In genomic region chr12:70227121-70227932, GRCm38 (mm10) we compare ENCODE assay signal across 8 mouse cellular contexts. TPM values are rescaled to one million over a fixed set of nuclear protein-coding genes. Genes with fewer than 3 reads are reported as not detected.
DNase-seq lines count a peak whose midpoint lies in the region; ATAC-seq lines count a peak whose summit lies in the region.
"Had no signal": no experiment of that assay in that cellular context is flagged by ENCODE, and none has a peak within 500 bp of the region (broad histone marks: within the 10 kb centered on the region; RNA-seq: fewer than 3 reads in every experiment).

No protein-coding gene starts in this region.

- H3K27me3 ChIP-seq in lung, embryonic 15.5 days: no peaks in the 10 kb centered on the region

- peak overlapping the region; percentile 63 for H3K4me3 ChIP-seq in lung, embryonic 15.5 days
- H3K4me3 ChIP-seq: myocyte had no signal

- peaks cover 50% of the 10 kb centered on the region for H3K4me1 ChIP-seq in lung, embryonic 15.5 days

- DNase-seq in adrenal gland, adult 2 months: peak; percentile 90
- peak; percentile 64 for DNase-seq in embryo, embryonic 11.5 days (ENCODE audit: low read depth, low spot score)
- peak; percentile 83 to 91 for DNase-seq in heart, adult 18-20 months
- peak; percentile 83 for DNase-seq in kidney, adult 18-20 months
- peak; percentile 67 to 80 for DNase-seq in thymus, postnatal 36 days

- peak; percentile 95 for ATAC-seq in lung, embryonic 15.5 days (ENCODE audit: borderline replicate concordance, extremely low read depth, low FRiP score, low TSS enrichment)
- ATAC-seq in neutrophil, adult 5-6 weeks (ENCODE audit: extremely low read depth, insufficient number of reproducible peaks, low FRiP score, poor library complexity, severe bottlenecking): peak; percentile 86

- H3K9me3 ChIP-seq in lung, embryonic 15.5 days: no peaks in the 10 kb centered on the region

- peak overlapping the region; percentile 95 for H3K4me2 ChIP-seq in lung, embryonic 15.5 days

- H3K36me3 ChIP-seq in lung, embryonic 15.5 days: no peaks in the 10 kb centered on the region; the same call in 1 of the 2 replicates

- peak overlapping the region; percentile 74 for H3K9ac ChIP-seq in lung, embryonic 15.5 days

- WGBS in lung, embryonic 15.5 days: under 1% methylated on average over 47 of the region's 52 CpGs

- H3K27ac ChIP-seq in lung, embryonic 15.5 days: peak overlapping the region; percentile 84

RNA-seq across cellular contexts. Expression of gene Pygl, which starts 4.0 kb away (rescaled TPM):
- 100 to 1,000 TPM in 1 of 2 experiments, 10 to 100 TPM in 1; 94.6 to 157 TPM for total RNA-seq in adrenal gland, adult 2 months (2021)
- polyA plus RNA-seq in adrenal gland, adult 2 months (2012; rRNA removed): 58.7 and 87.6 TPM in 2 replicates
- 10 to 100 TPM in 1 of 2 experiments, 1 to 10 TPM in 1; 3.6 to 22.4 TPM for total RNA-seq in heart, adult 18-20 months (2021)
- polyA plus RNA-seq in lung, embryonic 15.5 days (2015; fragmentation: Nextera tagmentation; extraction: Ambion mirVana): 58.7 and 65.4 TPM in 2 replicates
- 645 and 700 TPM in 2 replicates for total RNA-seq in neutrophil, adult 5-6 weeks (2017)

Comparison
In these comparisons a context has a peak if more than half of its experiments do, and no peak if none do; other contexts are left out.
1. Peak in every context shown above with its lines: DNase-seq, ATAC-seq, H3K4me3 ChIP-seq and H3K27ac ChIP-seq.
2. RNA of gene Pygl, which starts 4.0 kb away (total RNA-seq): 645 to 700 TPM in neutrophil, adult 5-6 weeks and 94.6 to 157 TPM in adrenal gland, adult 2 months; 3.6 to 22.4 TPM in heart, adult 18-20 months; every median in the first group is over 4 times any median in the second.